ENCODE assay signal across 16 mouse cellular contexts in genomic region chr14:18586239-18587034, GRCm38 (mm10).
DNase-seq lines count a peak whose midpoint lies in the region; ATAC-seq and TF ChIP-seq lines count a peak whose summit lies in the region.
"Had no signal": no experiment of that assay in that cellular context is flagged by ENCODE, and none has a peak within 500 bp of the region (broad histone marks: within the 10 kb centered on the region; RNA-seq: fewer than 3 reads in every experiment).

No protein-coding gene starts in this region.

- H3K36me3 ChIP-seq in midbrain, embryonic 16.5 days (ENCODE audit: control insufficient read depth, insufficient read depth, low read length) = no peaks in the 10 kb centered on the region
- no peaks in the 10 kb centered on the region for H3K36me3 ChIP-seq in midbrain, embryonic 15.5 days (replicated peaks)
- no peaks in the 10 kb centered on the region for H3K36me3 ChIP-seq in forebrain, embryonic 14.5 days (ENCODE audit: control insufficient read depth, insufficient read depth, low read length)
- H3K36me3 ChIP-seq in neural tube, embryonic 14.5 days (ENCODE audit: control insufficient read depth, insufficient read depth, low read length) = no peaks in the 10 kb centered on the region
- H3K36me3 ChIP-seq: embryonic facial prominence, embryonic 13.5 days; heart, embryonic 12.5 days; liver, embryonic 15.5 days had no signal

- no peak overlapping the region for H3K4me2 ChIP-seq in midbrain, embryonic 16.5 days (ENCODE audit: low read length)
- H3K4me2 ChIP-seq in midbrain, embryonic 15.5 days = no peak overlapping the region
- no peak overlapping the region for H3K4me2 ChIP-seq in forebrain, embryonic 14.5 days (ENCODE audit: low read length)
- no peak overlapping the region for H3K4me2 ChIP-seq in neural tube, embryonic 14.5 days (ENCODE audit: low read depth, low read length)
- H3K4me2 ChIP-seq: embryonic facial prominence, embryonic 13.5 days; heart, embryonic 12.5 days; liver, embryonic 15.5 days had no signal

- no peak overlapping the region for H3K27ac ChIP-seq in midbrain, embryonic 16.5 days (ENCODE audit: low read length)
- no peak overlapping the region for H3K27ac ChIP-seq in midbrain, embryonic 15.5 days
- no peak overlapping the region for H3K27ac ChIP-seq in cerebellum, adult 2 months (ENCODE audit: insufficient read depth, low read length)
- no peak overlapping the region for H3K27ac ChIP-seq in forebrain, embryonic 14.5 days (ENCODE audit: low read depth, low read length)
- no peak overlapping the region for H3K27ac ChIP-seq in neural tube, embryonic 14.5 days (ENCODE audit: low read depth, low read length)
- H3K27ac ChIP-seq: embryonic facial prominence, embryonic 13.5 days; liver, embryonic 15.5 days had no signal

- WGBS in midbrain, embryonic 16.5 days = 84% methylated on average over 4 of the region's 4 CpGs
- WGBS in midbrain, embryonic 15.5 days = 77% methylated on average over 4 of the region's 4 CpGs
- WGBS in cerebellum, adult 2 months = 42% methylated on average over 4 of the region's 4 CpGs
- WGBS in forebrain, embryonic 14.5 days = 73% methylated on average over 4 of the region's 4 CpGs
- 64% methylated on average over 4 of the region's 4 CpGs for WGBS in neural tube, embryonic 14.5 days

- TF ChIP-seq POLR2A in cerebellum, adult 2 months (IDR thresholded peaks at IDR 0.05; ENCODE audit: borderline replicate concordance, insufficient read depth, low read length) = no peak

- no peaks in the 10 kb centered on the region for H3K9me3 ChIP-seq in midbrain, embryonic 16.5 days (replicated peaks; ENCODE audit: control insufficient read depth, low read length, poor library complexity, severe bottlenecking)
- H3K9me3 ChIP-seq in midbrain, embryonic 15.5 days = no peaks in the 10 kb centered on the region
- no peaks in the 10 kb centered on the region for H3K9me3 ChIP-seq in forebrain, embryonic 14.5 days (replicated peaks; ENCODE audit: control insufficient read depth, low read length)
- H3K9me3 ChIP-seq in neural tube, embryonic 14.5 days (ENCODE audit: control insufficient read depth, low read length) = no peaks in the 10 kb centered on the region
- H3K9me3 ChIP-seq: embryonic facial prominence, embryonic 13.5 days; heart, embryonic 12.5 days; liver, embryonic 15.5 days had no signal

- DNase-seq in cerebellum, adult 2 months = peak; percentile 17 to 62
- peak; percentile 81 for DNase-seq in forebrain, embryonic 14.5 days (ENCODE audit: low spot score)
- no peak for DNase-seq in thymus, postnatal 10 days (ENCODE audit: low spot score in 2 of 2)
- DNase-seq in heart, adult 18-20 months = no peak
- DNase-seq: adrenal gland, postnatal 25 days; gastrocnemius, postnatal 25 days; kidney, adult 9 months; lung, postnatal 4 days; right cerebral cortex, postnatal 25 days; thymus, adult 2 months had no signal

- H3K4me3 ChIP-seq in midbrain, embryonic 16.5 days (ENCODE audit: low read depth, low read length) = no peak overlapping the region
- H3K4me3 ChIP-seq in midbrain, embryonic 15.5 days = no peak overlapping the region
- no peak overlapping the region for H3K4me3 ChIP-seq in cerebellum, adult 2 months (replicated peaks; ENCODE audit: insufficient read depth, low read depth, low read length)
- H3K4me3 ChIP-seq in forebrain, embryonic 14.5 days (ENCODE audit: low read depth, low read length) = no peak overlapping the region
- no peak overlapping the region for H3K4me3 ChIP-seq in neural tube, embryonic 14.5 days (ENCODE audit: low read depth, low read length)
- H3K4me3 ChIP-seq: embryonic facial prominence, embryonic 13.5 days; heart, embryonic 12.5 days; liver, embryonic 15.5 days had no signal

- H3K27me3 ChIP-seq in midbrain, embryonic 16.5 days (ENCODE audit: control insufficient read depth, insufficient read depth, low read depth, low read length) = no peaks in the 10 kb centered on the region
- H3K27me3 ChIP-seq in midbrain, embryonic 15.5 days (replicated peaks) = no peaks in the 10 kb centered on the region
- no peaks in the 10 kb centered on the region for H3K27me3 ChIP-seq in cerebellum, adult 2 months (ENCODE audit: control insufficient read depth, insufficient read depth, low read length)
- no peaks in the 10 kb centered on the region for H3K27me3 ChIP-seq in forebrain, embryonic 14.5 days (replicated peaks; ENCODE audit: control insufficient read depth, insufficient read depth, low read length)
- H3K27me3 ChIP-seq in neural tube, embryonic 14.5 days (ENCODE audit: control insufficient read depth, insufficient read depth, low read length) = no peaks in the 10 kb centered on the region
- H3K27me3 ChIP-seq: embryonic facial prominence, embryonic 13.5 days; heart, embryonic 12.5 days; liver, embryonic 15.5 days had no signal

- TF ChIP-seq CTCF in cerebellum, adult 2 months (IDR thresholded peaks at IDR 0.05; ENCODE audit: borderline replicate concordance, insufficient read depth, low read depth, low read length) = no peak

- no peaks in the 10 kb centered on the region for H3K4me1 ChIP-seq in midbrain, embryonic 16.5 days (ENCODE audit: control insufficient read depth, insufficient read depth, low read length)
- no peaks in the 10 kb centered on the region for H3K4me1 ChIP-seq in midbrain, embryonic 15.5 days
- peaks cover 3% of the 10 kb centered on the region; the same call in 1 of the 2 replicates for H3K4me1 ChIP-seq in cerebellum, adult 2 months (ENCODE audit: control insufficient read depth, insufficient read depth, low read length)
- no peaks in the 10 kb centered on the region for H3K4me1 ChIP-seq in forebrain, embryonic 14.5 days (ENCODE audit: control insufficient read depth, insufficient read depth, low read length)
- no peaks in the 10 kb centered on the region for H3K4me1 ChIP-seq in neural tube, embryonic 14.5 days (ENCODE audit: control insufficient read depth, insufficient read depth, low read length)
- H3K4me1 ChIP-seq: embryonic facial prominence, embryonic 13.5 days; heart, embryonic 12.5 days; liver, embryonic 15.5 days had no signal

- peak; percentile 48; the same call in 1 of the 2 replicates for ATAC-seq in midbrain, embryonic 16.5 days
- no peak; the same call in 1 of the 2 replicates for ATAC-seq in midbrain, embryonic 15.5 days (replicated peaks)
- ATAC-seq in forebrain, embryonic 14.5 days = peak; percentile 89; the same call in 1 of the 2 replicates
- ATAC-seq in neural tube, embryonic 14.5 days (ENCODE audit: low read depth) = peak; percentile 85

- H3K9ac ChIP-seq in midbrain, embryonic 16.5 days (ENCODE audit: low read depth, low read length) = no peak overlapping the region
- H3K9ac ChIP-seq in midbrain, embryonic 15.5 days = no peak overlapping the region
- H3K9ac ChIP-seq in forebrain, embryonic 14.5 days (ENCODE audit: low read length) = no peak overlapping the region
- no peak overlapping the region for H3K9ac ChIP-seq in neural tube, embryonic 14.5 days (replicated peaks; ENCODE audit: low read depth, low read length)
- H3K9ac ChIP-seq: embryonic facial prominence, embryonic 13.5 days; heart, embryonic 12.5 days; liver, embryonic 15.5 days had no signal

Comparison
In these comparisons a context has a peak if more than half of its experiments do, and no peak if none do; other contexts are left out.
1. DNase-seq: peak in cerebellum, adult 2 months (2 of 2) and forebrain, embryonic 14.5 days (single experiment); none in thymus, postnatal 10 days (0 of 2) and heart, adult 18-20 months (0 of 2).